Mouse (Mus musculus) stomach, postnatal 0 days (tissue): ENCODE measurements around the gene Gck.

ENCODE experiments used
- CTCF ChIP-seq: IDR thresholded peaks from 2 replicates; pipeline ENCODE4 v1.5.1; 2016; ENCODE audit warnings: antibody characterized with exemption, low read depth, mild to moderate bottlenecking, moderate library complexity
- EP300 ChIP-seq: optimal IDR thresholded peaks from 2 replicates; pipeline ENCODE3; 2016; ENCODE audit warnings: antibody characterized with exemption

DNA sequence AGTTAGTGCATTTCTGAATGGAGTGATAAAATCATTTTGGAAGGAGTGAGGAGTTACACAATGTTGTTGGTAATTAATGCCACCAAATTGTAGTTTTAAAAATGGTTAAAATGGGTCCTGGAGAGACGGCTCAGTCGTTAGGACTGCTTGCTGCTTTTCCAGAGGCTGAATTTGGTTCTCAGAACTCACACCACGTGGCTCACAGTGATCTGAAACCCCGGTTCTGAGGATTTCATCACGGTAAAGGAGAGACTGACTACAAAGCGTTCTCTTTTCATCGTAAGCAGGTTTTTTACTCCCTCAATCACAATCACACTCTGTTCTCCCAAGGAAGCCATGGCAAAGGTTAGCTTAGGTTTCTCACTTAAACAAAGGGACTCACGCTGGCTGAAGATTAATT lies 25.2 kb downstream of the Gck start:
- TF ChIP-seq CTCF: no peak
- TF ChIP-seq EP300: no peak
